Comparison of ENCODE assay signal across 7 mouse cellular contexts in the genomic region with DNA sequence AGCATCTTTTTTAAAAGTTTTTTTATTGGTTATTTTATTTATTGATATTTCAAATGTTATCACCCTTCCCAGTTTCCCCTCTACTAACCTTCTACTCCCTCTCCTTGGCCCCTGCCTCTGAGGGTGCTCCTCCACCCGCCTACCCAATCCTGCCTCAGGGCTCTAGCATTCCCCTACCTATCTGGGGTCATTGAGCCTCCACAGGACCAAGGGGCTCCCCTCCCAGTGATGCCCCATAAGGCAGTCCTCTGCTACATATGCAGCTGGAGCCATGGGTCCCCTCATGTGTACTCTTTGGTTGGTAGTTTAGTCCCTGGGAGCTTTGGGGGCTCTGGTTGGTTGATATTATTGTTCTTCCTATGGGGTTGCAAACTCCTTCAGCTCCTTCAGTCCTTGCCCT. TPM values are rescaled to one million over a fixed set of nuclear protein-coding genes. Genes with fewer than 3 reads are reported as not detected.
"Had no signal": no experiment of that assay in that cellular context is flagged by ENCODE, and none has a peak within 500 bp of the region (broad histone marks: within the 10 kb centered on the region; RNA-seq: fewer than 3 reads in every experiment).

No protein-coding gene starts in this region.

RNA-seq across cellular contexts. Expression of gene Bpifc, which starts 15.1 kb away (rescaled TPM):
- polyA plus RNA-seq: heart, embryonic 12.5 days; heart, embryonic 14.5 days; hindbrain, embryonic 12.5 days; hindbrain, embryonic 14.5 days; inflammation-experienced regulatory T-cells, adult 6 months; intestine, embryonic 16.5 days; large intestine, adult 2 months had no signal
